In genomic region chr15:102670767-102671575, GRCm38 (mm10) we compare ENCODE assay signal across 8 mouse cellular contexts. TPM values are rescaled to one million over a fixed set of nuclear protein-coding genes. Genes with fewer than 3 reads are reported as not detected.
DNase-seq lines count a peak whose midpoint lies in the region; ATAC-seq lines count a peak whose summit lies in the region.

No protein-coding gene starts in this region.

- H3K36me3 ChIP-seq in heart, embryonic 14.5 days (ENCODE audit: control insufficient read depth, insufficient read depth, low read length): peaks cover 38% of the 10 kb centered on the region
- peaks cover 36% of the 10 kb centered on the region for H3K36me3 ChIP-seq in liver, embryonic 13.5 days
- H3K36me3 ChIP-seq in stomach, embryonic 16.5 days (ENCODE audit: control insufficient read depth, insufficient read depth, low read length): no peaks in the 10 kb centered on the region

- peaks cover 14 to 22% of the 10 kb centered on the region in 2 experiments for H3K4me1 ChIP-seq in heart, embryonic 14.5 days (ENCODE audit: control insufficient read depth in 2 of 2, insufficient read depth in 2 of 2, low read length in 2 of 2)
- H3K4me1 ChIP-seq in liver, embryonic 13.5 days (replicated peaks): peaks cover 39% of the 10 kb centered on the region
- H3K4me1 ChIP-seq in stomach, embryonic 16.5 days (ENCODE audit: control insufficient read depth, insufficient read depth, low read length): peaks cover 17% of the 10 kb centered on the region

- peak overlapping the region; percentile 97 to 98 for H3K27ac ChIP-seq in heart, embryonic 14.5 days (replicated peaks in 1 of 2; ENCODE audit: control insufficient read depth in 1 of 2, insufficient read depth in 1 of 2, low read depth in 2 of 2, low read length in 2 of 2)
- H3K27ac ChIP-seq in liver, embryonic 13.5 days: peak overlapping the region; percentile 80
- H3K27ac ChIP-seq in stomach, embryonic 16.5 days (ENCODE audit: low read length): peak overlapping the region; percentile 99

- peak; percentile 98 for DNase-seq in CD4-positive helper T cell, adult 2 months (ENCODE audit: low read depth, low spot score)
- DNase-seq in brain, embryonic 18.5 days (ENCODE audit: low read depth, low spot score): peak; percentile 97
- DNase-seq in kidney, postnatal 14 days: peak; percentile 99
- DNase-seq in liver, embryonic 13.5 days: peak; percentile 87
- peak; percentile 100 for DNase-seq in neural tube, embryonic 10.5 days (ENCODE audit: extremely low spot score, low spot score)

- ATAC-seq in erythroid progenitor cell, adult 5-6 weeks (replicated peaks; ENCODE audit: low FRiP score, poor library complexity, severe bottlenecking): peak; percentile 98
- ATAC-seq in heart, embryonic 14.5 days (ENCODE audit: insufficient number of reproducible peaks, insufficient read depth, low FRiP score, low read depth): peak; percentile 89
- ATAC-seq in liver, embryonic 13.5 days (ENCODE audit: low read depth): peak; percentile 95
- ATAC-seq in stomach, embryonic 16.5 days (ENCODE audit: insufficient read depth, low FRiP score): peak; percentile 92

- H3K27me3 ChIP-seq in heart, embryonic 14.5 days (ENCODE audit: control insufficient read depth, insufficient read depth, low read length): no peaks in the 10 kb centered on the region
- H3K27me3 ChIP-seq in liver, embryonic 13.5 days: peaks cover 29% of the 10 kb centered on the region
- H3K27me3 ChIP-seq in stomach, embryonic 16.5 days (ENCODE audit: control insufficient read depth, insufficient read depth, low read length): no peaks in the 10 kb centered on the region

- peak overlapping the region; percentile 92 for H3K9ac ChIP-seq in heart, embryonic 14.5 days (ENCODE audit: low read length)
- peak overlapping the region; percentile 95 for H3K9ac ChIP-seq in liver, embryonic 13.5 days
- peak overlapping the region; percentile 95 for H3K9ac ChIP-seq in stomach, embryonic 16.5 days (ENCODE audit: low read length)

- H3K4me2 ChIP-seq in heart, embryonic 14.5 days (ENCODE audit: low read length): peak overlapping the region; percentile 85
- H3K4me2 ChIP-seq in liver, embryonic 13.5 days: peak overlapping the region; percentile 85
- H3K4me2 ChIP-seq in stomach, embryonic 16.5 days (ENCODE audit: low read depth, low read length): peak overlapping the region; percentile 83

- peak overlapping the region; percentile 58 to 95 for H3K4me3 ChIP-seq in heart, embryonic 14.5 days (ENCODE audit: control insufficient read depth in 1 of 2, insufficient read depth in 1 of 2, low read depth in 1 of 2, low read length in 2 of 2)
- peak overlapping the region; percentile 82 for H3K4me3 ChIP-seq in liver, embryonic 13.5 days (replicated peaks)
- H3K4me3 ChIP-seq in stomach, embryonic 16.5 days (replicated peaks; ENCODE audit: low read length): peak overlapping the region; percentile 73

- H3K9me3 ChIP-seq in heart, embryonic 14.5 days (ENCODE audit: control insufficient read depth, low read length): no peaks in the 10 kb centered on the region
- no peaks in the 10 kb centered on the region for H3K9me3 ChIP-seq in liver, embryonic 13.5 days (replicated peaks)
- H3K9me3 ChIP-seq in stomach, embryonic 16.5 days (replicated peaks; ENCODE audit: control insufficient read depth, low read length): no peaks in the 10 kb centered on the region

- WGBS in heart, embryonic 14.5 days: under 1% methylated on average over 53 of the region's 53 CpGs
- WGBS in liver, embryonic 13.5 days (ENCODE audit: insufficient replicate concordance): under 1% methylated on average over 53 of the region's 53 CpGs
- WGBS in stomach, embryonic 16.5 days: under 1% methylated on average over 53 of the region's 53 CpGs

RNA-seq across cellular contexts. Expression of gene Atp5g2, which starts 1.2 kb away (rescaled TPM):
- total RNA-seq in erythroid progenitor cell, adult 5-6 weeks (2015; ENCODE audit: low replicate concordance): 10.5 and 17.7 TPM in 2 replicates
- total RNA-seq in erythroid progenitor cell, adult 5-6 weeks (2017; ENCODE audit: low replicate concordance): 19.1 and 31.2 TPM in 2 replicates
- polyA plus RNA-seq in heart, embryonic 14.5 days (2014; fragmentation: Nextera tagmentation; extraction: Ambion mirVana): 98.6 and 118 TPM in 2 replicates
- 32.5 and 38.7 TPM in 2 replicates for polyA plus RNA-seq in liver, embryonic 13.5 days (2015; fragmentation: Nextera tagmentation; extraction: Ambion mirVana)
- 53.3 and 54.2 TPM in 2 replicates for polyA plus RNA-seq in stomach, embryonic 16.5 days (2015; fragmentation: Nextera tagmentation; extraction: Ambion mirVana)

RNA-seq across cellular contexts. Expression of gene Atf7, which starts 45.7 kb away (rescaled TPM):
- 55.5 and 93.1 TPM in 2 replicates for total RNA-seq in erythroid progenitor cell, adult 5-6 weeks (2015; ENCODE audit: low replicate concordance)
- 16.9 and 19.4 TPM in 2 replicates for total RNA-seq in erythroid progenitor cell, adult 5-6 weeks (2017; ENCODE audit: low replicate concordance)
- polyA plus RNA-seq in heart, embryonic 14.5 days (2014; fragmentation: Nextera tagmentation; extraction: Ambion mirVana): 27.0 and 29.7 TPM in 2 replicates
- polyA plus RNA-seq in liver, embryonic 13.5 days (2015; fragmentation: Nextera tagmentation; extraction: Ambion mirVana): 8.6 and 9.0 TPM in 2 replicates
- polyA plus RNA-seq in stomach, embryonic 16.5 days (2015; fragmentation: Nextera tagmentation; extraction: Ambion mirVana): 40.6 and 40.8 TPM in 2 replicates

RNA-seq across cellular contexts. Expression of gene Gm28047, which starts 46.1 kb away (rescaled TPM):
- total RNA-seq in erythroid progenitor cell, adult 5-6 weeks (2015; ENCODE audit: low replicate concordance): not detected in 2 replicates
- total RNA-seq in erythroid progenitor cell, adult 5-6 weeks (2017; ENCODE audit: low replicate concordance): not detected in 2 replicates
- polyA plus RNA-seq in heart, embryonic 14.5 days (2014; fragmentation: Nextera tagmentation; extraction: Ambion mirVana): not detected in 2 replicates
- not detected in 2 replicates for polyA plus RNA-seq in liver, embryonic 13.5 days (2015; fragmentation: Nextera tagmentation; extraction: Ambion mirVana)
- not detected in 2 replicates for polyA plus RNA-seq in stomach, embryonic 16.5 days (2015; fragmentation: Nextera tagmentation; extraction: Ambion mirVana)

RNA-seq across cellular contexts. Expression of gene Calcoco1, which starts 51.0 kb away (rescaled TPM):
- total RNA-seq in erythroid progenitor cell, adult 5-6 weeks (2015; ENCODE audit: low replicate concordance): 17.6 and 21.6 TPM in 2 replicates
- total RNA-seq in erythroid progenitor cell, adult 5-6 weeks (2017; ENCODE audit: low replicate concordance): 34.1 and 40.8 TPM in 2 replicates
- 66.2 and 66.5 TPM in 2 replicates for polyA plus RNA-seq in heart, embryonic 14.5 days (2014; fragmentation: Nextera tagmentation; extraction: Ambion mirVana)
- 9.0 and 11.3 TPM in 2 replicates for polyA plus RNA-seq in liver, embryonic 13.5 days (2015; fragmentation: Nextera tagmentation; extraction: Ambion mirVana)
- 36.8 and 37.7 TPM in 2 replicates for polyA plus RNA-seq in stomach, embryonic 16.5 days (2015; fragmentation: Nextera tagmentation; extraction: Ambion mirVana)

Comparison
In these comparisons a context has a peak if more than half of its experiments do, and no peak if none do; other contexts are left out.
1. Peak in every context shown above with its lines: DNase-seq, ATAC-seq, H3K4me3 ChIP-seq and H3K27ac ChIP-seq.